Mouse (Mus musculus) forebrain, embryonic 13.5 days (tissue): ENCODE results near the gene Tmem220. TPM values are rescaled to one million over a fixed set of nuclear protein-coding genes. Genes with fewer than 3 reads are reported as not detected.

Experiments
- ATAC-seq: fragments of 200-750 bp; cut with Nextera tagmentation; 2 replicates; pipeline ENCODE4 v1.8.0; 2017
- H3K27ac ChIP-seq: fragments of 300-500 bp; sonication (generic); 2 replicates; pipeline ENCODE4 v1.5.1; 2015; ENCODE audit warnings: inconsistent platforms, mild to moderate bottlenecking, moderate library complexity
- H3K27me3 ChIP-seq: fragments of 300-500 bp; sonication (generic); 2 replicates; pipeline ENCODE4 v1.6.1; 2015; ENCODE audit warnings: mild to moderate bottlenecking, inconsistent platforms
- H3K36me3 ChIP-seq: fragments of 300-500 bp; sonication (generic); 2 replicates; pipeline ENCODE4 v1.6.1; 2015; ENCODE audit warnings: mild to moderate bottlenecking, inconsistent platforms; ENCODE audit not compliant: poor library complexity, severe bottlenecking
- H3K4me1 ChIP-seq: fragments of 300-500 bp; sonication (generic); 2 replicates; pipeline ENCODE4 v1.6.1; 2015; ENCODE audit warnings: inconsistent platforms
- H3K4me2 ChIP-seq: fragments of 300-500 bp; sonication (generic); 2 replicates; pipeline ENCODE4 v1.6.1; 2015; ENCODE audit warnings: inconsistent platforms, mild to moderate bottlenecking, moderate library complexity
- H3K4me3 ChIP-seq: fragments of 300-500 bp; sonication (generic); 2 replicates; pipeline ENCODE4 v1.5.1; 2015; ENCODE audit warnings: mild to moderate bottlenecking, inconsistent platforms
- H3K9ac ChIP-seq: fragments of 300-500 bp; sonication (generic); 2 replicates; pipeline ENCODE4 v1.6.1; 2015; ENCODE audit warnings: mild to moderate bottlenecking, inconsistent platforms
- H3K9me3 ChIP-seq: fragments of 300-500 bp; sonication (generic); replicated peaks from 2 replicates; pipeline ENCODE4 v1.6.1; 2016; ENCODE audit warnings: inconsistent platforms
- WGBS: fragments of 180-500 bp; shearing (Covaris S2); methylation state at CpG from one replicate; pipeline ENCODE4 v1.1.7; 2015; 5-methylcytosine and 5-hydroxymethylcytosine counted together
- polyA plus RNA-seq: library from polyadenylated mRNA; unstranded; fragments of >200 nt; fragmentation: Nextera tagmentation; extraction: Ambion mirVana; gene quantifications from 2 replicates; pipeline ENCODE4 v1.2.1, GENCODE M21; 2015

The Tmem220 gene
- polyA plus RNA-seq, 1 experiment from 2014 or later, result 0.34 TPM

DNA sequence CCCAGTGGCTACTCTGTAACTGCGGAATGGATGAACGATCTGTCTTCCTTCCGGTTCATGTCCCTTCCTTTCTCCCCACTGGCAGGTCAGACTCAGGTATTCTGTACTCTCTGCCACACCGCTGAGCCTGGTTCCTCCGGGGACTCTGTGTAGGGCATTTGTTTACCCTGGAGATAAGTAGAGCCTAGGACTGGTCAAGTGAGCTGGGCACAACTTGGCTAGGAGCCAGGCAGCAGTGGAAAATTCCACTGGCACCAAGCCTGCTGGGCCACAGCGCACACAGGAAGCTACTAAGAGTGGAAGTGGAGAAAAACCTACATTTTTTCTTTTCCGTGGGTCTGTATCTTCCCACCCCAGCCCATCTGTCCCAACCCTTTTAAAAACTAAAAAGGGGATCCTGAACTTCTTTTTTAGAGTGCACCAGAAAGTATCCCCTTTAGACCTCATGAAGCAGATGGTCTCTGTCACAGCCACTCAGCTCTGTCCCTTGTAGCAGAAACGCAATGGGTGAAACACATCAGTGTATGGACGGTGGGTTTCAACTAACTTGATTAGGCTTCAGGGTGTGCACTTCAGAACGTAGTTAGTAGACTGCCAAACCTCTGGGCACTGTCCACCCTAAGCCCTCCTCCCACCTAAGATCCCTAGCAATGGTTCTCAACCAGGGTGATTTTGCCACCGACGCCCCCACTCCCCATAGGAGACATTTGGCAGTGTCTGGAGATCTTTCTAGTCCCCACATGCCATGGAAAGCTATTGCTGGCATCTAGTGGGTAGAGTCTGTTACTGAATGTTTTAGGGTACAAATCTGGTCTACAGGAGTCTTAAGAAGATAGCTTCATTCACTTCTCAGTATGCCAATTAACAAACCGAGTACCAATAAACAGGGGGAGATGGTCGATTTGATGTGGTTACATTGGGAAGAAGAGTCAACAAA lies 26.2 kb upstream of the Tmem220 start:
- ATAC-seq, result no peak
- peaks cover 34% of the 10 kb centered on the region for H3K4me1 ChIP-seq
- H3K27ac ChIP-seq, result no peak overlapping the region
- no peaks in the 10 kb centered on the region for H3K9me3 ChIP-seq
- no peak overlapping the region for H3K4me3 ChIP-seq
- H3K4me2 ChIP-seq, result no peak overlapping the region
- H3K9ac ChIP-seq, result no peak overlapping the region
- H3K36me3 ChIP-seq, result no peaks in the 10 kb centered on the region
- 77% methylated on average over 14 of the region's 14 CpGs for WGBS
- no peaks in the 10 kb centered on the region for H3K27me3 ChIP-seq

DNA sequence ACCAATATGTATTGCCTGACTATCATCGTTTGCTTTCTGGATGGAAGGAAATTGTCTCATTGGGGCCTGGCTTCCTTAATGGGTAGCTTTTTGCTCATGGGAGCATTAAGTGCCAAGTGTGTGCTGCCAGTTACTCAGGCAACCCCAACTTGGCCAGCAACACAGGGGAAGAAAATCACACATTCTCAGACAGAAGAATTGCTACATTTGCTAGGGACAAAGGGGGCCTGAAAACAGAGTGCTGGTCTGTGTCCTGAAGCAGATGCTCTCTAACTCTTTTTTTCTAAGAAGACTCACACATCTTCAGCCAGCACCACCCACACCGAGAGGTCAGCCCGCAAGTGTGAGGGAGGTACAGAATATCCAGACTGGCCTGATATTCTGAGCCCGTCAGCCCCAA lies 24.3 kb upstream of the Tmem220 start:
- Histone ChIP-seq H3K9me3 (no peaks in the 10 kb centered on the region), H3K27ac (peak overlapping the region; percentile 75), H3K9ac (no peak overlapping the region), H3K27me3 (no peaks in the 10 kb centered on the region), H3K4me3 (no peak overlapping the region), H3K4me1 (peaks cover 34% of the 10 kb centered on the region), H3K4me2 (no peak overlapping the region), H3K36me3 (no peaks in the 10 kb centered on the region)
- 65% methylated on average over 4 of the region's 4 CpGs for WGBS
- peak; percentile 58 for ATAC-seq

DNA sequence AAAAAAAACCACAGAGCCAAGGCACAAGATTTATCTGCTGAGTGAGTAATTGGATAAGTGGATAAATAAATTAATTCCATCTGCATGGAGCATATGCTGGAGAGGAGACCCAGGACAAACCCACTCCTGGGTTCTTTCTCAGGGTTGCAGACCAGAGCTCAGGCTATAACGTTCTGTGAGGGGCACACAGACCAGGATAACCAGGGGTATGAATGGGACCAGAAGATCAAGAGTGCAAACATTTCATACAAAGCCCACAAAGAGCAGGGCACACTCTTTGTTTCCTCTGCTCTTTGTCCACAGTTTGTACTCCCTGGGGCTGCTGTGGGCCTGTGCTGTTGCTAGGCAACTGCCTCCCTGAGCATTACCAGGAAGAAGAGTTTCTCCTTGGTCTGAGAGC lies 23.2 kb upstream of the Tmem220 start:
- Histone ChIP-seq H3K27ac (peak overlapping the region; percentile 75), H3K4me3 (no peak overlapping the region), H3K9ac (no peak overlapping the region), H3K9me3 (no peaks in the 10 kb centered on the region), H3K36me3 (no peaks in the 10 kb centered on the region), H3K4me1 (peaks cover 34% of the 10 kb centered on the region), H3K4me2 (no peak overlapping the region), H3K27me3 (no peaks in the 10 kb centered on the region)
- WGBS, result 0% methylated on average over 1 of the region's 1 CpGs
- ATAC-seq, result no peak; the same call in 1 of the 2 replicates

DNA sequence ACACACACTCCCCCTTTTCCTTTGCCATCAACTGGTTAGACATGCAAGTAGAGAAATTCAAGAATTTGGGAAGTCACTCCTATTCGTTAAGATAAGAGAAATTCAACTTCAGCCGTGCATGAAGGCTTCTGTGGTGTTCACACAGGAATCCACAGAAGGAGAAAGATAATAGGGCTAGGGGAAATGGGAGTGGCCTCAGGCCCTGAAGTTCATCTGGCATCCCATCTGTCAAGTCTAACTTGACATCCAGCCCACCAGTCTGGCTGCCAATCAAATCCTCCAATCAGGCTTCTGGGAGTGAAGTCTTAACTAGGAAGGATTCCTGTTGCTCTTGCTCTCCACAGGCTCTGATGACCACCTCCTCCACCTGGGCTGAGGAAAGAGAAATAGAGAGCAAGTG lies 22.0 kb upstream of the Tmem220 start:
- no peak overlapping the region for H3K4me3 ChIP-seq
- no peaks in the 10 kb centered on the region for H3K27me3 ChIP-seq
- H3K4me2 ChIP-seq, result no peak overlapping the region
- no peak for ATAC-seq
- WGBS, result 64% methylated on average over 2 of the region's 2 CpGs
- H3K9me3 ChIP-seq, result no peaks in the 10 kb centered on the region
- peaks cover 35% of the 10 kb centered on the region for H3K4me1 ChIP-seq
- no peak overlapping the region for H3K9ac ChIP-seq
- no peaks in the 10 kb centered on the region for H3K36me3 ChIP-seq
- H3K27ac ChIP-seq, result no peak overlapping the region

DNA sequence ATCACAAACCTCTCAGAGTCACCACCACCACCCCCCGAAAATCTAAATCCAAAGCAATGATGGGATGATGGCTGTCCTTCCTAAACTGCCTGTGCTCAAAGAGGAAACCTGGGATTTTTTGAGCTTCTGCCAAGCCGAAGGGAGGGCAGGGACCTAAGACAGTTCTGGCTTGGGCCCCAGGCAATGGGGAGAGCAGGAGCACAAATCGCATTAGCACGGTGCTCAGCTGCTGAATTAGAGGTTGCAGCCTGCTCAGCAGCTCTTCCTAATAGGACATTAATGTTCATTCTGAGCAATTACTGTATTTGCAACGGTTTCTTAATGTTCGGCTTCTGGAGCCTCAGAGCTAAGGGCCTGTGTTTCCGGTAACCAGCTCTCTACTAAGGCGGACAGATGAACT lies 17.0 kb upstream of the Tmem220 start:
- Histone ChIP-seq H3K27ac (no peak overlapping the region), H3K27me3 (no peaks in the 10 kb centered on the region), H3K9me3 (no peaks in the 10 kb centered on the region), H3K4me2 (no peak overlapping the region), H3K36me3 (no peaks in the 10 kb centered on the region), H3K9ac (no peak overlapping the region), H3K4me3 (no peak overlapping the region), H3K4me1 (peaks cover 15% of the 10 kb centered on the region)
- ATAC-seq, result no peak
- WGBS, result 65% methylated on average over 8 of the region's 8 CpGs

DNA sequence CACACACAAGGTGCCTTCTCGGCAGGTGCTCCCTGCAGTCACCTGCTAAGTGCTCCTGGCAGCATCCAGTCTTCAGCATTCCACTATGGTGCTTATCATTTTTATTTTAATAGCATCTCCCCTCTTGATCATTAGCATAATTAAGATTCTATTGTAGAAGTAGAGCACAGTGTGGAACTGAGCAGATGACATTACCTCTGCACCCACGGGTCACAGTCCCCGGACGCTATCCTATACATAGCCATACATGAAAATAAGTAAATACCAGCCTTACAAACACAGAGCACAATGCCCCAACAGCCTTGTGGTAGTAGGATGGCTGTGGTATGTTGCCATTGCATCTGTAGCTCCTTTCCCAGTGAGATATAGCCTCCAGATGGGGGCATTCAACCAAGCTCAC lies 16.4 kb upstream of the Tmem220 start:
- Histone ChIP-seq H3K4me3 (no peak overlapping the region), H3K9me3 (no peaks in the 10 kb centered on the region), H3K27ac (no peak overlapping the region), H3K4me2 (no peak overlapping the region), H3K4me1 (peaks cover 15% of the 10 kb centered on the region), H3K36me3 (no peaks in the 10 kb centered on the region), H3K9ac (no peak overlapping the region), H3K27me3 (no peaks in the 10 kb centered on the region)
- WGBS, result 94% methylated on average over 4 of the region's 4 CpGs
- no peak for ATAC-seq

DNA sequence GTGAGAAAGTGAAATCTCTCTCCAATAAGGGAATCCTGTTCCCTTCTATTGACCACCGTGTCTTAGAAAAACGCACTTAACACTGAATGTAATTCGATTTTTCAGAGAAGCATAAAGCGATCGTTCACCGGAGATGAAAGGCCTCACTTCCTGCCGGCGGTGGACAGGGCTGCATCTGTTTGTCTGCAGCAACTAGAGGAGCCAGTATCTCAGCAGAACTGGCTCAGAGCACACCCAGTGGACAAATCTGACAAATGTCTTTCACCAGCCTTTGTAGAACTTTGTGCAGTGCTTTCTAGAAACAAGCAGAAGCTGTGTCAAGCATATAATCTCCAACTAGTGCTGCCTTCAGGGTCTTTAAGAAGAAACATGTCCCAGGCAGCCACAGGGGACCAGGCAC lies 14.5 kb upstream of the Tmem220 start:
- 9% methylated on average over 8 of the region's 8 CpGs for WGBS
- no peaks in the 10 kb centered on the region for H3K9me3 ChIP-seq
- ATAC-seq, result peak; percentile 58; the same call in 1 of the 2 replicates
- no peaks in the 10 kb centered on the region for H3K36me3 ChIP-seq
- no peak overlapping the region for H3K4me3 ChIP-seq
- H3K4me1 ChIP-seq, result peaks cover 15% of the 10 kb centered on the region
- H3K4me2 ChIP-seq, result no peak overlapping the region
- H3K27ac ChIP-seq, result no peak overlapping the region
- no peaks in the 10 kb centered on the region for H3K27me3 ChIP-seq
- H3K9ac ChIP-seq, result 0 out of 2 replicates have a peak overlapping the region, but pooled peaks have one; percentile 3

DNA sequence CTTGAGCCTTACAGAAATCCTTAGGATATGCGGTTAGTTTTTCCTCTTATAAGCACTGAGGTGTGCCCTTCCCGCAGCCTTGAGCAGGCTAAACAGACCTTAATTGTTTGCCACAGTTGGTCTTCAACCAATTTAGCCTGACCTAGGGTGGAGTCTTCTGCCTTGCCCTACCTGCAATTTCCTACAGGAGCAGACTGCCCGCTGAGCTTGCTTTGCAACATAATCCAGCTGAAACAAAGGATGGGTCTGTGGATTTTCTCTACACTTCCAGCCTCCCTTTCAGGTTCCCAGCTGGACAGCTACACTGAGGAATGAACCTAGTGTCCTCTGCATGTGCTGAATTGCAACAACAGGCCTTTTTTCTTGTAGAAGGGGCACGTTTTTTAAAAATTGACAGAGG lies 13.3 kb upstream of the Tmem220 start:
- ATAC-seq, result no peak
- no peaks in the 10 kb centered on the region for H3K27me3 ChIP-seq
- 13% methylated on average over 4 of the region's 4 CpGs for WGBS
- H3K27ac ChIP-seq, result no peak overlapping the region
- peaks cover 15% of the 10 kb centered on the region for H3K4me1 ChIP-seq
- no peaks in the 10 kb centered on the region for H3K9me3 ChIP-seq
- no peak overlapping the region for H3K4me3 ChIP-seq
- H3K9ac ChIP-seq, result no peak overlapping the region
- no peak overlapping the region for H3K4me2 ChIP-seq
- no peaks in the 10 kb centered on the region for H3K36me3 ChIP-seq

DNA sequence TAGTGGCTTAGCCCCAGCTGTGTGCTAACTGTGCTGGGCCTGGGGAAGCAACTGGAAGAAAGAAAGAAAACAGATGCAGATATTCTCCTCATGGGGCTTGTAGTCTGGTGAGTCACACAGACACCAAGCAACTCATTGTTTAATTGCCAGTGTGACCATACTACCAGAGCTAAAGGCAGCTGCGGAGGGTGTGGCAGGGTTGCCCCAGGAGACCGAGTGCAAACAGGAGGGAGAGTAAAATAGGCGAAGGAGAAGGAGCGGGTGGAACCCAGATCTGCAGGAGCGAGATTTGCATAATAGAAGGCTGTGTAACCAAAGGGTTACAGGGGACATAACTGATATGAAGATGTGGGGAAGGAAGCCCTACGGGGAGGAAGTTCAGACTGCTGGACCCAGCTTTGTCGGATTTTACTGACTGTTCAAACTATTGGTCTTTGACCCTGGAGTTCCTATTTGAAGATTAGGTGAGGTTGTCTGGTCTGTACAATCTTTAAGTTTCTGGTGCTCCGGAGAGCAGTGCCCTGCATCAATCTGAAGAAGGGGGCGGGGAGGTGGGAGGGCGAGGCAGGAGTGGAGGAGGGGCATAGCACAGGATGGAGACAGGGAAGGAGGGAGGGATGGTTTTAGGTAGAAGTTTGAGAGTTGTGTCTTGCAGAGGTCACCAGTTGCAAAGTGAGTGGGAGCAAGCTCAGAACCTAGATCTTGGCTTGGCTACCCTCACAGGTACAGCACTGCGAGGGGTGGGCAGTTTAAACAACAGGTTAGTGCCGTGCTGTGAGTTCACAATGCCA lies 7.0 kb upstream of the Tmem220 start:
- no peak overlapping the region for H3K4me3 ChIP-seq
- H3K9ac ChIP-seq, result 0 out of 2 replicates have a peak overlapping the region, but pooled peaks have one; percentile 12
- H3K36me3 ChIP-seq, result no peaks in the 10 kb centered on the region
- no peak for ATAC-seq
- H3K4me1 ChIP-seq, result peaks cover 17% of the 10 kb centered on the region
- 6% methylated on average over 12 of the region's 12 CpGs for WGBS
- peaks cover 8% of the 10 kb centered on the region; the same call in 1 of the 2 replicates for H3K27me3 ChIP-seq
- H3K4me2 ChIP-seq, result no peak overlapping the region
- H3K9me3 ChIP-seq, result no peaks in the 10 kb centered on the region
- no peak overlapping the region for H3K27ac ChIP-seq

DNA sequence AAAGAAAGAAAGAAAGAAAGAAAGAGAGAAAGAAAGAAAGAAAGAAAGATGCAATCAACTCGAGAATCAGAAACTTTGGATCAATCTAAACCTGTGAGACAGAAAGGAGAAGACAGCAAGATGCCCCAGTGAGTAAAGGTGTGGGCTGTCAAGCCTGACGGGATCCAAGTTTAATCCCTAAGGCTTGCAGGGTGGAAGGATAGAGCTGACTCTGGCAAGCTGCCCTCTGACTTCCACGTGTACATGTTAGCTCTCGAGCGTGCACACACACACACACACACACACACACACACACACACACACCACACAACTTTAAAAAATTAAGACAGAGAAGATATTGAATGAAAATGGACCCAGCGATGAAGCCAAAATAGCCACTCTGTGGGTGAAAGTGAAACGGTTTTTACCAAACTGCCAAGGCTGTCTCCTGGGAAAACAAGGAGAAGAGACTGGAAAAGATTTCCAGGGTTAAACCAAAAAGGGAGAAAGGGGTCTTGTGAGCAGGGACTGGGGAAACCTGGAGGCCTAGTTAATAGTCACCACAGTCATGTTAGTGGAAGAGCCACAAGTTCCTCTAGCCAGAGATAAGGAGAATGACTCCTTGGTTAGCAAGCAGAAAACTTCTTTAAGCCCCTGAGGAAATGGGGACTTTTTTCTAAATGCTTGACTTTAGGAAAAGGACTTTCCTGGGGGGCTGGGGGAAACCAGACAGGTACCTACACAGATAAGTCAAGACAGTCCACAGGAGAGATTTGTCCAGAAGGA lies 5.1 kb upstream of the Tmem220 start:
- Histone ChIP-seq H3K9ac (no peak overlapping the region), H3K4me1 (peaks cover 28% of the 10 kb centered on the region), H3K9me3 (no peaks in the 10 kb centered on the region), H3K27ac (no peak overlapping the region), H3K27me3 (peaks cover 8% of the 10 kb centered on the region; the same call in 1 of the 2 replicates), H3K36me3 (no peaks in the 10 kb centered on the region), H3K4me3 (no peak overlapping the region), H3K4me2 (no peak overlapping the region)
- 50% methylated on average over 7 of the region's 7 CpGs for WGBS
- ATAC-seq, result no peak

DNA sequence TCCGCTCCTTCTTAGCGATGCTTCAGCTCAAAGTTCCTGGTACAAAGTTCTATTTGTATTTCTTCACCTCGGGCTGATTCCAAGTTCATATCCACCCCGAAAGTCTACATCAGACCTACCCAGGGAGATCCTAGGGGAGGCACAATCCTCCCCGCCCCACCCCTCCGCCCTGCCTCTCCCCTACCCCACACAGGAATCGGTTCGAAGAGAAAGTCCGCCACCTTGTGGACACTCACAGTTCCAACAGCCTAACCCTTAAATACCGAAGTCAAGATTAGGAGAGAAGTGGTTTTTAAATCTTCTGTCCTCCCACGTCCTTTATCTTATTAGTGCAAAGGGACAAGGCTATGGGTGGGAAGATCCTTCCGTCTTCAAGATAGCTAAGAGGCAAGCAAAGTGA lies 4.0 kb upstream of the Tmem220 start:
- H3K4me3 ChIP-seq, result no peak overlapping the region
- peaks cover 8% of the 10 kb centered on the region; the same call in 1 of the 2 replicates for H3K27me3 ChIP-seq
- H3K27ac ChIP-seq, result no peak overlapping the region
- no peaks in the 10 kb centered on the region for H3K9me3 ChIP-seq
- 4% methylated on average over 12 of the region's 12 CpGs for WGBS
- peak overlapping the region; percentile 50 for H3K4me2 ChIP-seq
- peaks cover 32% of the 10 kb centered on the region for H3K4me1 ChIP-seq
- H3K9ac ChIP-seq, result no peak overlapping the region
- H3K36me3 ChIP-seq, result no peaks in the 10 kb centered on the region
- ATAC-seq, result no peak
